Mouse (Mus musculus) gastrocnemius, postnatal 36 days (tissue): ENCODE measurements at regions not wholly inside any gene's neighbourhood (a gene's known extent, or its start where the extent isn't known, plus 50 kb on each side); places are given as distances from the start of the nearest gene placed in this dataset.

ENCODE experiments used
- DNase-seq, 2 experiments: peaks; one replicate each; pipeline ENCODE4 v3.0.0; 2022
- intact Hi-C: fragments of 180-260 bp; cut with DNase I; formaldehyde crosslinking; loops from one replicate; pipeline ENCODE4 v1.15.1; 2025

DNA sequence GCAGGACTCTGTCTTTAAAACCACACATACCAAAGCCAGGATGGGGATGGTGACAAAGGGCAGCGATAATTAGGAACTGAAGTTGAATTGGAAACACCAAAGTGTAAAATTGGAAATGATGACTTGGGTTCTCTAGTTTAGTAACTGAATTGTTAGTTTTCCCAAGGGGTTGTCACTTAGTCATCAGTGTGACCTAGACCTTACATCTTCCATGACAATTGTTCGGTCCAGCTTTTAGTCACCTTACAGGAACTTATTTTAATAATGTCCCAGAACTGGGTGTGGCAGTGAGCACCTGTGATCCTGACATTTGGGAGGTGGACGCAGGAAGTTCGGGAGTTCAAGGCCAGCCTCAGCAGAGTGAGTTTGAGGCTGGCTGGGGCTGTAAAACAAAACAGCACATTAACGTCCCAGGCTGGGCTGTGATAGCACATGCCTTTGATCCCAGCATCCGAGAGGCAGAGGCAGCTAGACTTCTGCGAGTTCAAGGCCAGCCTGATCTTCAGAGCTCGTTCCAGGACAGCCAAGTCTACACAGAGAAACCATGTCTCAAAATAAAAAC lies 81.9 kb upstream of the Hes1 start:
- intact Hi-C loops = no loop called here
- no peak for DNase-seq

DNA sequence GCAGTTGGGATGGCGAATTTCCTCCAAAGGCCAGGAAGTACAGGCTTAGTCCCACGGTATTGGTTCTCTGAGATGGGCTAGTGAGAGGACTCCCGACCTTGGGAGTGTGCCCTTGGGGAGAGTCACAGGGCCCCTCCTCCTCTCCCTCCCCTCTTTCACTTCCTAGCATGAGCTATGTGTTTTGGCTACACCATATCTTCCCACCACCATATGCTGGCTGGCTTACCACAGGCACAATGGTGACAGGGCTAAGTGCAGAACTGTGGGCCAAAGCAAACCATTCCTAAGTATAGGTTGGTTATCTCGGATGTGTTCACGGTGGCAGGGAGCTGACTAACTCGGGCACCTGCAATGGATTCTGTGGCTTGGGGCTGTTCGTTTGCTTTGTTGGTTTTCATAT lies 81.0 kb upstream of the Hes1 start:
- intact Hi-C loops = no loop called here
- no peak for DNase-seq

- intact Hi-C loops = no loop called here
Measured at GRCm38 (mm10) chr16:29985126-29985931, 78.9 kb upstream of the Hes1 start.

DNA sequence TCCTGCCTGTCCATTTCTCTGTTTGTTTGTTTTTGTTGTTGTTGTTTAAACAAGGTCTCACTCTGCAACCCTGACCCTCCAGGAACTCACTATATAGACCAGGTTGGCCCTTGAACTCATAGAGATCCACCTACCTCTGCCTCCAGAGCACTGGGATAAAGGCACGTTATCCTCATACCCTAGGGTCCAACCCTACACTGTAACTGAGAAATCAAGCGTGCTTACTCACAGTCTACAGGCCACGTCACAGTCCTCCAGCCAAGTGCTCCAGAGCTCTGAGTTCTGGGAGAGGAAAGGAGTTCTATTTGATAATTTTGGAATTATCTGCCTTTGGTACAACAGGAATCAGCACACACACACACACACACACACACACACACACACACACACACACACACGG lies 76.6 kb upstream of the Hes1 start:
- intact Hi-C loops = no loop called here
- no peak for DNase-seq

More at GRCm38 (mm10) chr16:29985126-29985931, 78.9 kb upstream of the Hes1 start:
- DNase-seq = no peak

DNA sequence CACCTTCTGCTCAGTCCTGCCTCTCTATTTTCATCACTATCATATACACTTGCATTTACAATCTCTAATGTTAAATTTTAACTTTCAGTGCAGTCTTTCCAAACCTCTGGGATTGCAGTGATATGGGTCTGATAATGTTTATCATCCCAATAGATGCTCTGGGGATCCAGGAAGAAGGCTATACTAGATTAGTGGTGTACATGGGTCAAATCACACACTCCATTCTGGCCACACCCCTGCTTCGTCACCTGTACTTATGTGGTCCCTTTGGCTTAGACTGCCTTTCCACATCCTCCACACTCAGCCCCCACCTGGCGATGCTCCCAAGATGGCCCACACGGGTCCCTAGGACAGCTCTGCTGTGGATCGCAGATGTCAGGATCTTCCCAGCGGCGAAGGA lies 76.2 kb upstream of the Hes1 start:
- intact Hi-C loops = no loop called here
- no peak for DNase-seq

- no peak for DNase-seq
- intact Hi-C loops = no loop called here
Measured at GRCm38 (mm10) chr16:29989308-29989707, 74.9 kb upstream of the Hes1 start.

GRCm38 (mm10) chr16:29990393-29990792 lies 73.8 kb upstream of the Hes1 start:
- intact Hi-C loops = no loop called here
- DNase-seq = no peak

GRCm38 (mm10) chr16:29990795-29991587 lies 73.2 kb upstream of the Hes1 start:
- intact Hi-C loops = no loop called here
- DNase-seq = no peak

- intact Hi-C loops = no loop called here
- no peak for DNase-seq
Measured at GRCm38 (mm10) chr16:29991876-29992380, 72.3 kb upstream of the Hes1 start.

- DNase-seq = no peak
- intact Hi-C loops = no loop called here
Measured at GRCm38 (mm10) chr16:29993111-29993510, 71.1 kb upstream of the Hes1 start.

GRCm38 (mm10) chr16:29993535-29993934 lies 70.6 kb upstream of the Hes1 start:
- DNase-seq = no peak
- intact Hi-C loops = no loop called here

GRCm38 (mm10) chr16:29996139-29997069 lies 67.8 kb upstream of the Hes1 start:
- DNase-seq = peak in 1 of 2 experiments; percentile 39
- intact Hi-C loops = no loop called here

- no peak for DNase-seq
- intact Hi-C loops = no loop called here
Measured at GRCm38 (mm10) chr16:30000166-30000565, 64.0 kb upstream of the Hes1 start.

DNA sequence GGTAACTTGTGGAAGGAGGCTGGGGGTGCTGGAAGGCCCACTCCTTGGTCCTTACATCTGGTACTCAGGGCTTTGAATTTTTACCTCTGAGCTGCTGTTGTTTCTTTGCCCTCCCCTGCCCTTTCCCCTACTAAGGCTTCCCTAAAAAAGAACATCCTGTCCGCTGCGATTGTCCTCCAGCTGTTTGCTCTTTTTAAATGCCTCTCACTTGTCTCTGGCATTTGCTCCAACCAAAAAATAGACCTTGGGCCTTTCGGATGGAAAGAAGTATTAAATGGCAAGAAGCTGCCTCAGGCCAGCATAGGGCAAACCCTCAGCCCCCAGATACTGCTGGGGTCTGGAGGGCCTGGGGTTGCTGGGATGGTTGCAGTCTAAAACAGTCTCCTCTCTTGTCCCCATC lies 59.1 kb upstream of the Hes1 start:
- intact Hi-C loops = loop anchor here (5.0 kb wide), 2 partner anchors 232 to 273 kb away; no protein-coding TSS in a partner anchor
- no peak for DNase-seq

- intact Hi-C loops = loop anchor here (5.0 kb wide), 2 partner anchors 230 to 275 kb away; no protein-coding TSS in a partner anchor
- DNase-seq = no peak
Measured at GRCm38 (mm10) chr16:30006826-30007225, 57.4 kb upstream of the Hes1 start.

GRCm38 (mm10) chr16:30008451-30009357 lies 55.5 kb upstream of the Hes1 start:
- DNase-seq = peak; percentile 87 to 91
- intact Hi-C loops = loop anchor here (2.0 to 5.0 kb wide), 4 partner anchors 56 to 276 kb away; partner anchors contain the start of gene Hes1

- DNase-seq = peak in 1 of 2 experiments; percentile 38
- intact Hi-C loops = loop anchor here (2.0 to 5.0 kb wide), 5 partner anchors 55 to 277 kb away; partner anchors contain the start of gene Hes1
Measured at GRCm38 (mm10) chr16:30009521-30010186, 54.5 kb upstream of the Hes1 start.

- intact Hi-C loops = loop anchor here (2.0 to 5.0 kb wide), 2 partner anchors 46 to 174 kb away; no protein-coding TSS in a partner anchor
- no peak for DNase-seq
Measured at GRCm38 (mm10) chr16:30013123-30013522, 51.1 kb upstream of the Hes1 start.
